Mouse (Mus musculus): ENCODE data around the gene Pdgfd.
"Not testable (repeated sequence)": the region's sequence is repeated elsewhere in the genome, so short reads cannot be mapped to it uniquely, and the experiment has no call there.

Gene Pdgfd

GRCm38 (mm10) chr9:6168391-6169037 is at the start of gene Pdgfd:
Gene Pdgfd (plus strand): TSS chr9:6168584.
- DNase-seq (ENCODE audit: low read depth, low spot score), result peak; percentile 81

DNA sequence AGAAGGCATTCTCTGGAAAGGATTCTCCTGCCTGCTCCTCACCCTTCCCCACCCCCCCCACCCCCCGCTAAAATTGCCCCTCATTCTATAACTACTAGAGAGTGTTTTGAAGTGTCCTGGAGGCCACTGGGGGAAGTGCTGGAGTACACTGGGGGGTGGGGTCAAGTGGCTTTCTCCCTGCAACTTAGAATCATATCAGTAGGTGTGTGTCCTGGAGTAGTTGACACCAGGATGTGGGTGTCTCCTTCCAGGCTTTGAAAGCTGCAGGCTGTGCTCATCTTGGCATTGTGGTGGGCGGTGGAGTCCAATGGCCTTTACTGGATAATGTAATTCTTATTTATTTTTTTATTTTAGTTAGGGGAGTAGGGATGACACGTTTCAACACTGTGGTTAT is 651 bp downstream of the Pdgfd start:
- DNase-seq (ENCODE audit: low read depth, low spot score), result peak; percentile 19

DNA sequence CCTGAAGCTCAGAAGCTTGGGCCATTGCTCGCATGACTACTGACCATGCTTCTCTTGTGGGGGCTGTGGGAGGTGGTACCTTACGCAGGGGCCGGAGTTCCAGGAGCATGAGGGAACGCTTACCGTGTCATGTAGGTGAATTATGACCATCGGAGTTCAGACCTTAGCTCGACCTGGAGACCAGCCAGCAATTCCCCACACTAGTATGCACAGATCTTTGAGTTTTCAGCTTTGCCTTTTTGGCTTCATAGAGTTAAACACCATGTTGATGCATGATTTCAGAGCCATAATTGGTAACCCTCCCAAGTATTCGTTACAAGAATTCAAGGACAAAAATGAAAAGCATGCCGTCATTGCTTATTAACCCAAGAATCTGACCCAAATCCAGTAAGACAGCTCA is 2.6 kb downstream of the Pdgfd start:
- DNase-seq (ENCODE audit: low read depth, low spot score), result no peak

GRCm38 (mm10) chr9:6173276-6173675 is 4.9 kb downstream of the Pdgfd start:
- DNase-seq (ENCODE audit: low read depth, low spot score), result no peak

DNA sequence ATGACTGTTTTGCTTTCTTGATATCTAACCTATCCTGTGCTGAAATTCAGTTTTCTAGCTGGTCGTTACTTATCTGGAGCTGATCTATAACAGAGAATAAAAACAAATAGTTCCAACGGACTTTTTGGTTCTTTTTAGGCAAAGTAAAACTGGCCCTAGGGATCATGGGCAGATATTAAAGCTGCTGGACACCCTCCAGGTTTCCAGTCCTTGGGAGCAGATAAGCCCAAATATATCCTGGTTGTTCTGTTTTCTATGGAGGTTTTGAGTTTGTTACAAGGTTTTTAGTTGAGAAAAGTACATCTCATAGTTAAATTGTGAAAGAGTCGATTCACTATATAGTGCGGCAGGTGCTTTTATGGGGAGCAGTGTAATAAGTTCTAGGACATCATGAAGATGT is 7.3 kb downstream of the Pdgfd start:
- DNase-seq (ENCODE audit: low read depth, low spot score), result no peak

DNA sequence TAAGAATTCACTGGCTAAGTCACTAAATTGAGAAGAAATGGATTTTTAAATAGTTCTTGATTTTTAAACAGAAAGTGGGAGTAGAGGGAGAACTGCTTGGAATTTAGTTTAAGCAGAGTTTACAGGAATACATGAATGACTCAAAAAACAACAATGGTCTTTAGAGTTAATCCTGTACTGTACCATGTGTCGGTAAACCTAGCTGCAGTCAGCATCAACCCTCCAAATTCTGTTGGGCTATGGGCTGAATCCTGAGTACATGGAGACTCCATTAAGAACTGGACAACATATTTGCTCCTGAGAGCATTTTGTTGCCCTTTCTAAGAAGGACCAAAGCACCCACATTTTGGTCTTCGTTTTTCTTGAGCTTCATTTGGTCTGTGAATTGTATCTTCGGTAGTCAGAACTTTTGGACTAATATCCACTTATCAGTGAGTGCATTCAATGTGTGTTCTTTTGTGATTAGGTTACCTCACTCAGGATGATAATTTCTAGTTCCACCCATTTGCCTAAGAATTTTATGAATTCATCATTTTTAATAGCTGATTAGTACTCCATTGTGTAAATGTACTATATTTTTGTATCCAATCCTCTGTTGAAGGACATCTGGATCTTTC is 14.0 kb downstream of the Pdgfd start:
- DNase-seq (ENCODE audit: low read depth, low spot score), result no peak

DNA sequence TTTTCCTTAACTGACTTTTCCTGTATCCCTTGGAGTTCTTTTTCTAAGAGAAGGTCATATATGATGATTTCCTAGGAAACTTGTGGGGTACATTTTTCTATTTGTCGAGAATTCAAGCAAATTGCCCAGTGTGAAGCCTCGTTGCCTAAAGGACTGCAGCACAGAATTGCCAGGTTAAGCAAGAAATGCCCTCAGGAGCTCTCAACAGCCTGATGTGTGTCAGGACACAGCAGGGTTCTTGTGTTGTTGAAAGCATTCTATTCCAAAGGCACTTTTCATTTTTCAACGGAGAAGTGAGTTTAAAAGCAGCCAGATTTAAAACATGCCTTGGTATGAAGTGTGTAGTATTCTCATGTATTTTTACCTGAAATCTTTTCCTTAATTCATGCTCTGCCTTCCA is 19.6 kb downstream of the Pdgfd start:
- DNase-seq (ENCODE audit: low read depth, low spot score), result no peak

DNA sequence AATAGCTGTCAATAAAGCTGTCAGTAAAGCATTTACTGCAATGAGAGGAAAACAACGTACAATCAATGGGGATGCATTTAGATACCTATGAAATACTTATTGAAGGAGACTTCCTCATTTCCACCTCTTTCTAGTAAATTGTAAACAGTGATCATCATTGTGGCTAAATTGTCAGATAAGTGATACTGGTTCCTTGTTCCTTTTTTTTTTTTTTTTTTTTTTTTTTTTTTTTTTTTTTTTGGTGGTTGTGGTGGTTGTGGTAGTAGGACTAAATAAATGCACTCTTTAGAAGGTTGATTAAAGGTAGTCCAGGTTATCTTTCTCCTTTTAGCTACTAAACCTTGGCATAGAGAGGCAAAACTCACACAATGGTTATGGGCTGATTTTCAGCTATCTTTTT is 25.0 kb downstream of the Pdgfd start:
- DNase-seq (ENCODE audit: low read depth, low spot score), result no peak

DNA sequence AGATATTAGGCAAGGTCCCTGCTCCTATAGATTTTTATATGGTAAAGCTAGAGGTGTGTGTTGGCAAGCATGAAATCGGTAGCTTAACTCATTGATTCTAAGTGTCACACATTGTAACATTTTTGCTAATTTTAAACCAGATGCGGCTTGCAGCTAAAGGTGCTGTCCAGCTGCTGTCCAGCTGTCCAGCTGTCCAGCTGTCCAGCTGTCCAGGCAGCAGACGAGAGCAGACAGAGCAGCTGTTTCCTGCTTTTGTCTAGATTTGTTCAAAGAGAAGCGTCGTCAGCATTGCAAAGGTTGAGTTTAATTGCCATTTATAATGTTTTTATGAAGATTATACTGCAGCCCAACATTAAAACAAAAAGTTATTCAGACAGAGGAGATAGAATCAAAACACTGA is 44.5 kb downstream of the Pdgfd start:
- DNase-seq (ENCODE audit: low read depth, low spot score), result no peak

DNA sequence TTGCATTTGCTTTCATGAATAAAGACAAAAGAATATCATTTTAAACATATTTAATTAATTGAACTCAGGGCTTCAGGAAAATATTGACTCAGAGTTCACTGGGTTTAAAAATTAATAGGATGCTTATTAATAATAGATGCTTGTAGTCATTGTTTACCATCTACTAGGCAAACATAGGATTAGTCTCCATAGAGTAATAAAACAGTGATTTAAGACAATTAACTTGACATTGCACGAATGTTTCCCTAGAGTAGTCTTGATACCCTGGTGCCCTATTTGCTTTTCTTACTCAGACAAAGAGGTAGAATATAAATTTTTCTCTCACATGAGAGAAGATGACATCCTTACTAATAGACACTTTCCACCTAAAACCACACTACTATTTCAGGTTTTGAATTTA is 49.1 kb downstream of the Pdgfd start:
- DNase-seq (ENCODE audit: low read depth, low spot score), result no peak

- DNase-seq (ENCODE audit: low read depth, low spot score), result not testable (repeated sequence)
Measured at GRCm38 (mm10) chr9:6235982-6236381, 67.6 kb downstream of the Pdgfd start.

GRCm38 (mm10) chr9:6250320-6250719 is 81.9 kb downstream of the Pdgfd start:
- no peak for DNase-seq (ENCODE audit: low read depth, low spot score)

- no peak for DNase-seq (ENCODE audit: low read depth, low spot score)
Measured at GRCm38 (mm10) chr9:6251990-6252389, 83.6 kb downstream of the Pdgfd start.

- no peak for DNase-seq (ENCODE audit: low read depth, low spot score)
Measured at GRCm38 (mm10) chr9:6257072-6257471, 88.7 kb downstream of the Pdgfd start.

DNA sequence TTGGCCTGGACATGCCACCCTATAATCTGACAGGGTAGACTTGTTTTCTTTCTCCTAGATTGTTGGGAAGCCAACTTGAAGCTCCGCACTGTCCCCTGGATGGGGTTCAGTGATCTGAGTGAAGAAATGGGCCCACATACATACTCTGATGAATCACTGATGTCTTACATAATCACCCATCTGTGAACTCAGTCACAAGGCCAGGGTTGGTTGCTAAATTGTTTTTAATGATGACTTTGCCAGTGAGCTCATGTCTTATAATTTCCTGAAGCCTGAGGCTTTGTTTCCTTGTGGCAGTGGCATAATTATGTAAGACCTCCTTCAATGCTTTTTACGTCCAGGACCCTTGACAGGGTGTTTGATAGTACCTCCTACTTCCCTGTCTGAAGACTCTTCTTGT is 96.4 kb downstream of the Pdgfd start:
- DNase-seq (ENCODE audit: low read depth, low spot score), result no peak

DNA sequence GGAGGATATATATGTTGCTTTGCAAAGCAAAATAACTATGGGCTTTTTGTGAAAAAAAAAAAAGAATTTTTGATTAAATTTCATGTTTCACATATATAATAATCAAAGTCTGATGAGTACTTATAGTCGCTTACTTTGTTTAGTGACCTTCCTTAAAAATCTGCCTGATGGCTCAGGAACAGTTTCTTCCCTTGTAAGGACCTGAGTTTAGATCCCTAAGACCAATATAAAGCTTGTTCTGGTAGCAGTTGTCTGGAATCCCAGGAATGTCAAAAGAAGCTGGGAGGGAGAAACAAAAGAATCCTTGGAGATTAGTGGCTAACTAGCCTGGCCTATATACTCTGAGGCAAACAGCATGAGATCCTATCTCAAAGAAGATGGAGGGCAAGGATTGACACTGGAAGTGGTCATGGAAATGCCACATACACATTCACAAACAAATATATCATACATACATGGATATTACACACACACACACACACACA is 101.5 kb downstream of the Pdgfd start, which contains the start of gene Ddi1:
Ddi1 (minus strand) TSS at position 51 of the 485 bp plus-strand sequence.
- peak; percentile 29 for DNase-seq (ENCODE audit: low read depth, low spot score)

GRCm38 (mm10) chr9:6276395-6276794 is 108.0 kb downstream of the Pdgfd start:
- DNase-seq (ENCODE audit: low read depth, low spot score), result no peak

DNA sequence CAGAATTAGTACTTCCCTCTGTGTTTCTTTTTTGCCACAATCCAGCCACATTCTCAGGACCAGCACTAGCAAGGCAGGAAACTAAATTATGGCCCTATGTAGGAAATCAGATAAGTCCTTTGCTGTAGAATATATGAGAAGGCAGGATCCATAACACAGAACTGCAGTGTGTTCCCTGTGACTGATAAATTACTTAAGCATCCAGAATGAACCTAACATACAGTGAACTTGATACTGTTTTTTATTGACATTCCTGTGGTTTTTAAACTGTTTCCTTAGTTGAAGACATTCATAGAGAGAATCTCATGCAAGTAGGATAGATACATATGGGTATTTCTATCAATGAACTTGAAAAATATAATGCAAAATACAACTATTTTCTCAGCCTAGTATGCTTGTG is 109.1 kb downstream of the Pdgfd start:
- DNase-seq (ENCODE audit: low read depth, low spot score), result no peak

DNA sequence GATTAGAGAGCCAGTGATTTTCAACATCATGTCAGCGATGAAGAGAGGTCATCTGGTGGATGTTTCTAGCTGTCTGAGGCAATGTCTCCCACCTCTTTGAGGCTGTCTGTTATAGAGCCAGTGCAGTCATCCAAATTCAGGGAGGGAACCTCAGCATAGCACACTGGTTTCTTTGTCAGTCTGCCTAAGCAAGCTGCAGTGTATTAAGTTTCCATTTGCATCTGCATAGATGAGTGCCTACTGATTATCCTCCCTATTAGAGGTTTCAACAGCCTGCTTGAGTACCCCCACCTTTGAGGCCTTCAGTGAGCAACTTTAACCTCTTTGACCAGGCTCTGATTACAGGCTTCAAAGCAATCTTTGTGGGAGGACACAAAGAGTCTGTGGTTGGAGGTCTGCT is 118.4 kb downstream of the Pdgfd start:
- DNase-seq (ENCODE audit: low read depth, low spot score), result no peak

- DNase-seq (ENCODE audit: low read depth, low spot score), result no peak
Measured at GRCm38 (mm10) chr9:6289211-6289696, 120.9 kb downstream of the Pdgfd start.

DNA sequence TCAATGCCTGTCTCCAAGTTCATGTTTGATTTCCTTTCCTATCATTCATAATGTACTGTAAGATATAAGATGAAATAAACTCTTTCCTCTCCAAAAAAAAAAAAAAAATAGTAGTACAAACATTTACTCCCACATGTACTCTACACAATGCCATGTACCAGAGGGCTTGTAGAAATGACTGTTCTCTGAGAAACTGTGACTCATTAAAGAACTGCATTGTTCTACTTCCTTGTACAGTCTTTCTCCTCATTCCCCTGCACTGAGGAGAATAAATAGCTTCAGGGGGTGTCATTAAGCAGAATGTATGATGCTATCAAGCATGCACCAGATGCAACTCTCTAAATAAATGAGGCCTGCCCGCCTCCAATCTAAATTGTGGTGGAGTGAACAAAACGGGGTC is 130.2 kb downstream of the Pdgfd start:
- no peak for DNase-seq (ENCODE audit: low read depth, low spot score)

GRCm38 (mm10) chr9:6302050-6302449 is 133.7 kb downstream of the Pdgfd start:
- DNase-seq (ENCODE audit: low read depth, low spot score), result no peak

DNA sequence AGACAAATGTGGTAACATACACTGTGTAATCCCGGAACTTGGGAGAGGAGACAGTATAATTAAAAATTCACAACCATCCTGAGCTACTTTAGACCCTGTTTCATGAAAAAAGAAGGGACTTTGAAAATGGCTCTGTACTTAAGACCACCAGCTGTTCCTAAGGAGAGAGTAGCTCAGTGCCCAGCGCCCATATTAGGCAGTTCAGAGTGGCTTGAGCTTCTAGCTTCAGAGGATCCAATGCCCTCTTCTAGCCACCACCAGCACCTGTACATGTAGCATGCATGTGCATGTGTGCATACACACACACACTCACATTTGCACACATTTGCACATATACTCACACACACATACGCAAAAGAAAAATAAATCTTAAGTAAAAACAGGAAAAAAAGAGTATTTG is 136.2 kb downstream of the Pdgfd start:
- no peak for DNase-seq (ENCODE audit: low read depth, low spot score)
